In the genomic region with DNA sequence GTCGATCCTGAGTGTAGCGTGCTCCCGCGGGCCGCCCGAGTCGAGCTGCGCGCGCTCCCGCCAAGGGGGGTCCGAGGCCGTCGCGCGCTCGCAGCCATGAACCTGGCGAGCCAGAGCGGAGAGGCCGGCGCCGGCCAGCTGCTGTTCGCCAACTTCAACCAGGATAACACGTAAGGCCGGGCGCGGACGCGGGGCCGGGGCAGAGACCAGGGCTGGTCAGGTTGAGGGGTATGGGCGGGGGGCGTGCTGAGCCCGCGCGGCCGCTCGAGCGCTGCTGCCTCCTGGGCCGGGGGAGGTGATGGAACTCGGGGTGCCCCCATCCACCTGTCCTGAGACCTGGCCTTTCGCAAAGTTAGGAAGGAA, we compare ENCODE assay signal across 8 mouse cellular contexts. TPM values are rescaled to one million over a fixed set of nuclear protein-coding genes. Genes with fewer than 3 reads are reported as not detected.
A peak's percentile ranks its signal among the peaks of the same experiment; 100 is the strongest.
DNase-seq lines count a peak whose midpoint lies in the region; ATAC-seq and TF ChIP-seq lines count a peak whose summit lies in the region.

No protein-coding gene starts in this region.

- peaks cover 17% of the 10 kb centered on the region for H3K36me3 ChIP-seq in heart, embryonic 12.5 days
- peaks cover 12% of the 10 kb centered on the region; the same call in 1 of the 2 replicates for H3K36me3 ChIP-seq in ES-E14 (ENCODE audit: control insufficient read depth, insufficient read depth, low read length, poor library complexity, severe bottlenecking)
- H3K36me3 ChIP-seq in forebrain, embryonic 16.5 days (ENCODE audit: control insufficient read depth, insufficient read depth): peaks cover 9% of the 10 kb centered on the region; the same call in 1 of the 2 replicates
- peaks cover 21% of the 10 kb centered on the region for H3K36me3 ChIP-seq in liver, postnatal 0 days (replicated peaks; ENCODE audit: insufficient read depth, low read length)

- H3K9me3 ChIP-seq in heart, embryonic 12.5 days (replicated peaks): no peaks in the 10 kb centered on the region
- no peaks in the 10 kb centered on the region for H3K9me3 ChIP-seq in ES-E14 (ENCODE audit: control insufficient read depth, insufficient read depth, low read depth, low read length)
- H3K9me3 ChIP-seq in forebrain, embryonic 16.5 days (ENCODE audit: control insufficient read depth, low read length): no peaks in the 10 kb centered on the region
- H3K9me3 ChIP-seq in liver, postnatal 0 days (ENCODE audit: low read length): no peaks in the 10 kb centered on the region

- peak overlapping the region; percentile 86 for H3K9ac ChIP-seq in heart, embryonic 12.5 days
- H3K9ac ChIP-seq in ES-E14 (ENCODE audit: insufficient read depth, low read depth, low read length, poor library complexity, severe bottlenecking): peak overlapping the region; percentile 84
- H3K9ac ChIP-seq in forebrain, embryonic 16.5 days (replicated peaks; ENCODE audit: low read depth, low read length): peak overlapping the region; percentile 82
- peak overlapping the region; percentile 94 for H3K9ac ChIP-seq in liver, postnatal 0 days (replicated peaks)

- no peak for TF ChIP-seq CTCF in liver, postnatal 0 days (IDR thresholded peaks at IDR 0.05; ENCODE audit: low read depth)

- H3K4me2 ChIP-seq in heart, embryonic 12.5 days: peak overlapping the region; percentile 88
- peak overlapping the region; percentile 59 for H3K4me2 ChIP-seq in forebrain, embryonic 16.5 days (ENCODE audit: low read length)
- H3K4me2 ChIP-seq in liver, postnatal 0 days (ENCODE audit: low read depth, low read length): peak overlapping the region; percentile 75

- TF ChIP-seq EP300 in liver, postnatal 0 days (IDR thresholded peaks at IDR 0.05; ENCODE audit: low read depth): no peak

- ATAC-seq in heart, embryonic 12.5 days (ENCODE audit: insufficient number of reproducible peaks, low FRiP score): no peak; the same call in 1 of the 2 replicates
- ATAC-seq in forebrain, embryonic 16.5 days: peak; percentile 61
- ATAC-seq in liver, postnatal 0 days: no peak

- H3K27me3 ChIP-seq in heart, embryonic 12.5 days (replicated peaks): peaks cover 6% of the 10 kb centered on the region
- H3K27me3 ChIP-seq in forebrain, embryonic 16.5 days (replicated peaks; ENCODE audit: control insufficient read depth, insufficient read depth, low read length): no peaks in the 10 kb centered on the region
- H3K27me3 ChIP-seq in liver, postnatal 0 days (ENCODE audit: insufficient read depth, low read length): no peaks in the 10 kb centered on the region

- H3K27ac ChIP-seq in heart, embryonic 12.5 days (ENCODE audit: poor library complexity, severe bottlenecking): peak overlapping the region; percentile 68
- H3K27ac ChIP-seq in ES-E14 (ENCODE audit: insufficient read depth, low read depth, low read length, poor library complexity, severe bottlenecking): peak overlapping the region; percentile 57
- peak overlapping the region; percentile 57 for H3K27ac ChIP-seq in forebrain, embryonic 16.5 days (ENCODE audit: low read length)
- H3K27ac ChIP-seq in liver, postnatal 0 days (ENCODE audit: low read depth): peak overlapping the region; percentile 95

- under 1% methylated on average over 40 of the region's 41 CpGs for WGBS in heart, embryonic 12.5 days
- whole genome bisulfite sequencing in forebrain, embryonic 16.5 days: under 1% methylated on average over 41 of the region's 41 CpGs
- under 1% methylated on average over 41 of the region's 41 CpGs for WGBS in liver, postnatal 0 days (ENCODE audit: insufficient replicate concordance)

- in situ Hi-C loops in ES-E14 (cut with MboI; ENCODE audit: low sequenced_read_pairs in 2 of 2, unreplicated experiment in 2 of 2): no loop called here

- peak overlapping the region; percentile 72 for H3K4me3 ChIP-seq in heart, embryonic 12.5 days
- H3K4me3 ChIP-seq in ES-E14 (ENCODE audit: insufficient read depth in 1 of 2, low read depth in 1 of 2, low read length in 2 of 2, poor library complexity in 1 of 2, severe bottlenecking in 1 of 2): peak overlapping the region; percentile 80 to 93
- H3K4me3 ChIP-seq in forebrain, embryonic 16.5 days (replicated peaks; ENCODE audit: low read length): peak overlapping the region; percentile 82
- H3K4me3 ChIP-seq in liver, postnatal 0 days (ENCODE audit: low read depth, low read length): peak overlapping the region; percentile 96

- no peak for DNase-seq in heart, postnatal 4 days
- no peak for DNase-seq in ES-E14 (ENCODE audit: low read depth, low spot score)
- DNase-seq in liver, postnatal 0 days: no peak
- DNase-seq in layer of hippocampus, adult 8-10 months (ENCODE audit: low spot score in 2 of 2): no peak
- DNase-seq in lung, postnatal 10 days: no peak
- no peak for DNase-seq in urinary bladder, adult 2 months (ENCODE audit: low spot score)

- H3K4me1 ChIP-seq in heart, embryonic 12.5 days (replicated peaks): peaks cover 12% of the 10 kb centered on the region
- H3K4me1 ChIP-seq in ES-E14 (ENCODE audit: control insufficient read depth in 2 of 2, insufficient read depth in 2 of 2, low read length in 2 of 2, poor library complexity in 1 of 2): peaks cover 0 to 10% of the 10 kb centered on the region in 2 experiments; a peak in 2 of 4 replicates
- H3K4me1 ChIP-seq in forebrain, embryonic 16.5 days (replicated peaks; ENCODE audit: control insufficient read depth, insufficient read depth, low read length): peaks cover 14% of the 10 kb centered on the region
- H3K4me1 ChIP-seq in liver, postnatal 0 days (ENCODE audit: insufficient read depth): peaks cover 21% of the 10 kb centered on the region

TF ChIP-seq in ES-E14, 5 proteins besides CTCF, POLR2A, EP300 and RAD21:
- no peak for TF ChIP-seq HCFC1 (IDR thresholded peaks at IDR 0.05; ENCODE audit: borderline replicate concordance, insufficient read depth, low read length)
- no peak for TF ChIP-seq ZNF384 (IDR thresholded peaks at IDR 0.05; ENCODE audit: low read depth, low read length)
- TF ChIP-seq CHD2 (IDR thresholded peaks at IDR 0.05; ENCODE audit: low read depth, low read length): no peak
- no peak for TF ChIP-seq MAFK (IDR thresholded peaks at IDR 0.05; ENCODE audit: insufficient read depth, low read depth, low read length)
- TF ChIP-seq ZC3H11A (IDR thresholded peaks at IDR 0.05; ENCODE audit: borderline replicate concordance, low read depth, low read length): no peak

RNA-seq across cellular contexts. Expression of a gene that starts 2.1 kb away (rescaled TPM):
- polyA plus RNA-seq in heart, embryonic 12.5 days (2016; fragmentation: Nextera tagmentation; extraction: Ambion mirVana): 35.3 and 36.6 TPM in 2 replicates
- total RNA-seq in heart, postnatal 4 days (2021): 10 to 100 TPM; 34.7 to 35.4 TPM
- total RNA-seq in ES-E14 (2012; rRNA removed): 62.4 and 69.7 TPM in 2 replicates
- 50.2 and 53.3 TPM in 2 replicates for polyA plus RNA-seq in forebrain, embryonic 16.5 days (2015; fragmentation: Nextera tagmentation; extraction: Ambion mirVana)
- polyA plus RNA-seq in liver, postnatal 0 days (2015; fragmentation: Nextera tagmentation; extraction: Ambion mirVana): 16.7 and 18.6 TPM in 2 replicates
- total RNA-seq in layer of hippocampus, adult 8-10 months (2022): 100 to 1,000 TPM in 1 of 4 experiments, 10 to 100 TPM in 3; 87.7 to 101 (median 92.7) TPM
- polyA plus RNA-seq in urinary bladder, adult 2 months (2012; rRNA removed): 41.4 and 43.4 TPM in 2 replicates

RNA-seq across cellular contexts. Expression of a gene that starts 21.0 kb away (rescaled TPM):
- polyA plus RNA-seq in heart, embryonic 12.5 days (2016; fragmentation: Nextera tagmentation; extraction: Ambion mirVana): 0.18 and 0.32 TPM in 2 replicates
- under 1 TPM; 0.10 to 0.18 TPM for total RNA-seq in heart, postnatal 4 days (2021)
- 1.2 and 2.2 TPM in 2 replicates for total RNA-seq in ES-E14 (2012; rRNA removed)
- polyA plus RNA-seq in forebrain, embryonic 16.5 days (2015; fragmentation: Nextera tagmentation; extraction: Ambion mirVana): 77.4 and 91.5 TPM in 2 replicates
- 9.1 and 11.8 TPM in 2 replicates for polyA plus RNA-seq in liver, postnatal 0 days (2015; fragmentation: Nextera tagmentation; extraction: Ambion mirVana)
- total RNA-seq in layer of hippocampus, adult 8-10 months (2022): 100 to 1,000 TPM; 134 to 158 (median 153) TPM
- polyA plus RNA-seq in urinary bladder, adult 2 months (2012; rRNA removed): 0.18 and 0.31 TPM in 2 replicates
